Mouse (Mus musculus) left cerebral cortex, postnatal 10 days (tissue): ENCODE measurements around the gene Bex2. TPM values are rescaled to one million over a fixed set of nuclear protein-coding genes. Genes with fewer than 3 reads are reported as not detected.
A peak's percentile ranks its signal among the peaks of the same experiment; 100 is the strongest.

ENCODE experiments used
- DNase-seq, 2 experiments: peaks; one replicate each; pipeline ENCODE4 v3.0.0; 2021 to 2022; ENCODE audit warnings: low spot score in 2 of 2, mixed read lengths in 1 of 2; ENCODE audit errors: extremely low spot score in 1 of 2
- intact Hi-C: fragments of 180-260 bp; cut with DNase I; formaldehyde crosslinking; loops from one replicate; pipeline ENCODE4 v1.15.1; 2025
- total RNA-seq, 2 experiments: library from RNA; stranded (reverse); gene quantifications; 2 replicates each; pipeline ENCODE4 v1.2.3; 2021

The Bex2 gene
- total RNA-seq, result 100 to 1,000 TPM; 440 to 449 TPM

DNA sequence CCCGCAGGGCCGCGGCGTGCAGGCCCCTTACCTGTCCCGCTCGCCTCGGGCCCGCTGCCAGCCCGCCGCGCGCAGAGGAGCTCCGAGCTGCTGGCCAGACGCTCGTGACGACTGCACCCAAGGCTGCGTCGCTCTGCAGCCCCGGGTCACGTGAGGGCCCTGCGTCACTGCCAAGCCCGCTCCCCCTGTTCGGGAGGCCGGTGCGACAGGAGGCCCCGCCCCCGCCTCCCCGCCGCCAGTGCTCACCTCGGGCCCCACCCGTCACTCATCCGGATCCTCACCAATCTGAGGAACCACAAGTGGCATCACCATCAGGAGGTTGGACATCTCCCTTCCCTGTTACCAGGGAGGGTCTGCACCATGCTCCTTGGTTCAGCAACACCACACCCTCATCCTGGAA lies at the start of gene Bex2:
Gene Bex2 (minus strand): TSS at position 217 of the 400 bp plus-strand sequence.
- DNase-seq, result peak in 1 of 2 experiments; percentile 43
- intact Hi-C loops, result loop anchor here (5.0 kb wide), 1 partner anchor 39 kb away; no protein-coding TSS in a partner anchor

DNA sequence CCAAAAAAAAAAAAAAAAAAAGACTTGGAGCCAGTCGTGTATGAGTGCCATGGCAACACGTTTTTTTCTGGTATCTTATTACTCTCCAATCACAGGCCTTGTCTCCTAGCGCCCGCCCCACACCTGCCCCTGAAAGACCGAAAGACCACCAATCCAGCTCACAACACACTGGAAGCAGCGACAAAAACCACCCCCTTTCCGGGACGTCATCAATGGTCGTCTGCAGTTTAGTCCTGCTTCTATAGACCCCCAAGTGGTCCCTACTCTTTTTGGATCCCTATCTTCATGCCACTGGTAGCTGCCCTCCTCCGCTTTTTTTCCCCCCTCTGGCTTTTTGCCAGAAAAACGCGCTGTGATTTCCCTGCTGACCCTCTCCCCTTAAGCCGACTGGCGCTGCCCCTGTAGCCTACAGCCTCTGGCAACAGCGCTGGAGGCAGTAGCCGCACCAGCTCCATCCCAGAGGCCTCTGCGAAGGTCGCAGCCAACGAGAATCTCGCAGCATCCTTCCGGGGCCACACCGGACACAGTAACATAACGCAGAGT lies 47.5 kb upstream of the Bex2 start:
- intact Hi-C loops, result no loop called here
- DNase-seq, result peak; percentile 72 to 75

DNA sequence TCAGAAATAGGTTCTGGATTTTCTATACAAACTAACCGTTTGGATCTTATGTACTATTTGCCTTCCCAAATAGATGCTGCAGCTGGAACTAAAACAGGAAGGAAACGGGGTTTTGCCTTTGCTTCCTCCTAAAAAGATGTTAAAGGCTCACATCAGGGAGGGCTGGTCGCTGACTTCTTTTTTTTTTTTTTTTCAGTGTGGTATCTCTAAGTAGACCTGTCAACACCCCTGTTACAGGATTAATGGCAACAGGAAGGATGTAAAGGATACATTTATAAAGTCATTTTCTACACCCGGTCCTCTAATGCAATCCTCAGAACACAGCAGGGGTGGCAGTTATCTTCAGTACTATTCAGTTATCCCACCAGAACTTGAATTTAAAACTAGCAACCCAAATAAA lies 47.0 kb upstream of the Bex2 start:
- DNase-seq, result no peak
- intact Hi-C loops, result no loop called here

DNA sequence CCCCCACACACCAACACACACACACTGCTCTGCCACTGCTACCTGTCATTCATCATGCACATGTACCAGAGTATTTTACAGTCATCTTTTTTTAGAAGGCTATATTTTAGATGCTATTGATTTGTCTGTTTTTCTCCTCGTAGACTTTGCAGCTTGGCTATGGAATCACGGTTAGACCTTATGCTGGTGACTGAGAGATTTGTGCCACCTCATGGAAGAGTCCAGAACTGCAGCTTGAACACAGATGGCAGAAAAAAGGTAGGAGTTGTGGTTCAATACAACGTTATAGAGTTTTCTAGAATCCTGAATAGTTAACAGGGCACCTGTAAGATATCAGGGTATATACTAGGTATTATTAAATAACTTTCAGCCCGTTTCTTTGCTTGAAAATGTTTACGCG lies 39.9 kb upstream of the Bex2 start:
- intact Hi-C loops, result loop anchor here (2.0 to 5.0 kb wide), 2 partner anchors 41 to 61 kb away; partner anchors contain the start of gene Bex2
- peak; percentile 26 to 42 for DNase-seq

DNA sequence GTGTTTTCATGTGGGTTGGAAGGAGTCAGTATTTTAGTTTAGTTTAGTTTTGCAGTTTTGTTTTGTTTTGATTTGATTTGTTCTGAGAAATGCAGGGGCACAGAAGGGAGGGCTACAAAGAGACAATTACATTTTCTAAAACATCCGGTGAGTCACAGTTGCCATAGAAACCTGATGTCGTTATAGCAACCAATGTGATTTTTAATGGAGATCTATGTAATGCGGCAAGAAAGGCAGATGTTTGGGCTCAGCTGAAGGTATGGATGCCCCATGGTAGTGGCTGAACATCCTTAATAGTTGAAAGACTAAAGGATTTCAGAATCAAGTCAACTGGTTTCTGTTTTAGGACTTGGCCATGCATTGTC lies 36.7 kb upstream of the Bex2 start:
- DNase-seq, result no peak
- intact Hi-C loops, result loop anchor here (5.0 kb wide), 1 partner anchor 37 kb away; the partner anchor contains the start of gene Bex2

DNA sequence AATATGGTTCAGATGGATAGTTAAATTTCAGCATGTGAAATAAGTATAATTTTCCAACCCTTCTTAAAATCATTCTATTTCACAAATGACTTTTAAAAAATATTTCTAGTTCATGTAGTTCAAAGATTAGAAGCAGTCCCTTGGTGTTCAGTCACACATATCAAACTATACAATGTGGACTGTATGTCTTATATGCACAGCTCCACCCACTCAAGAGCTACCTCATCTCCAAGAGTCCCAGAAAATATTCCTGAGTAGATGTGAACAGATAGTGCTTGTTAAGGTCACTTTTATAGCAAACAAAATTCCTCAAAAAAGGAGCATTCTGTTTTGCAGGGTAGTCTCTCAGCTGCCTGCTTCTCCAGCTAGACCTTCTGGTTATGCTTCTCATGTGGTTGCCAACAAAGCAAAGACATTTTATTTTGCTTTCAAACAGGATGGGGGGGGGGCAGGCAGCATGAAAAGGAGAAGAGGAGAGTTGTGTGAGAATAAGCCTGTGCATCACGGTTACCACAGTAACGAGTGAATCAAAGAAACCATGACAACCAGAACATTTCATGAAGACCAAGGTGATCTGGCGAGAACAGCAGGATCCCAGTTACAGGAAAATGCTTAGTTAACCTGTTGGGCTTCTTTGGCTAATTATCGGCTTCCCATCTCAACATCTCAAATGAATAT lies 36.1 kb upstream of the Bex2 start:
- no peak for DNase-seq
- intact Hi-C loops, result no loop called here

DNA sequence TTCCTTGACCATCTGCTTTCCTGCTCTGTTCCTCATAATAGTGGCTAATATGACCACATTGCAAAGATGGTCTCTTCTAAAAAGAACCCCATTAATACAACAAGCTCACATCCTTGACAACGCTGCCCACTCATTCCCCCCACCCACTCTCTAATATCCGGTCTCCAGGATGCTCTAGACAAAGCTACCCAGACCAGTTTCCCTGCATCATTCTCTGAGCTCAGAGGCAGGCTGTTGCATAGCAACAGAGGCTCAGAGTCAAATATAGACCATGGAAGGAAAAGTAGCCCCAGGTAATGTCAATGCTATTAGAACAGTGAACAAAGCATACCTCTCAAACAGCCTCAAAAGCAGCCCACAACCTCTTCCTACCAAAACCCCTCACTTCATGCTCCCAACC lies 26.4 kb upstream of the Bex2 start:
- DNase-seq, result no peak
- intact Hi-C loops, result no loop called here

DNA sequence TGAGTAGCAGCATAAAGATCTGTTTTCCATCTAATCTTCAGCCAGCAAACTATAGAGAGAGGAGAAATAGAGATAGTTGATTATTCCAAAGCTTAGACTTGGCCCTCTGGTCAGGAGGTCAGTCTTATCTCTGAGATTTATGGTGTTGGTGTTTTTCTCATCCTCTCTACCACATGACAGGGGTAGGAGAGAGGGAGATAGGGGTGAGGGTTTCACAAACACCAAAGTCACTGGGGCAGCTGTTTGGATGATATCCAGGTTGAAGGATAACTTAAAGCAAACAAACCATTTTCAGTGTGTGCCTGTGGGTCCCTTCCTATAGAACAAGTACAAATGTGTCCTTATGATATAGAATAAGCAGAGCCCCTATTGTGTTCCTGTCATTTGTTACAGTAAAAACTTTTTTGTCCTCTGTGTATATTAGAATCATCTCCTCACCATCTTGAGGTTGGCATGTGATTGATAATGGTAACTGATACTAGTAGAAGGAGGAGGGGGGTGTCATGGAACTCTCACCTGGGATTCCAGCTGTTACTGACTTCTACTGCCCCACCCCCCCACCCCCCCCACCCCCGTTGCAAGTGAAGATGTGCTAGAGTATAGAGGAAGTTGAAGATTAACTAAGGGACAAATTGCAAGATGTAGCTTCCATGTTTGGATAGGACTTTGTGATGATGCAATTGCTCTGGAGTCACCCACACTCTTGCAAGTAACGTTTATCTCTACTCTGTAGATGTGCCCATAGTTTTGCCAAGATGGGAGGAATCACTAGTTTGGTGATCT lies 24.7 kb upstream of the Bex2 start:
- intact Hi-C loops, result no loop called here
- DNase-seq, result no peak

DNA sequence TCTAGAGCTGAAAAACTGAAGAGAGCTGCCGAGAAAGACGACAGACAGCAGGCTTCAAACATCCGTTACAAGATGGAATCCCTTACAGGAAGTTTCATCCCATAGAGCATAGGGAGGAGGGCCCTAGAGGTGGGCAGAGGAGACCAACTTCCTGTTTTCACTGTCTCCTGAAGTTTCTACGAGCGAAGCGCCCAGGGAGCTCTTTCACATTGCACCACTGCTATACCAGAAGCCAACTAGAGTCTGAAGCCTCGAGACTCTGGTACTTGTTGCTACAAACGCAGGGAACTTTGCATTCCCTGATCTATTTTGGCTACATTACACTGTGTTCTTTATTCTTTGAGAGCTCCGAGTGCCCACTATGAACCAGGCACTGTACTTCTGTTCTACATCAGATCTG lies 17.1 kb upstream of the Bex2 start, which contains the start of gene Nxf3:
Gene Nxf3 (minus strand): TSS at position 101 of the 400 bp plus-strand sequence.
- DNase-seq, result no peak
- intact Hi-C loops, result no loop called here

DNA sequence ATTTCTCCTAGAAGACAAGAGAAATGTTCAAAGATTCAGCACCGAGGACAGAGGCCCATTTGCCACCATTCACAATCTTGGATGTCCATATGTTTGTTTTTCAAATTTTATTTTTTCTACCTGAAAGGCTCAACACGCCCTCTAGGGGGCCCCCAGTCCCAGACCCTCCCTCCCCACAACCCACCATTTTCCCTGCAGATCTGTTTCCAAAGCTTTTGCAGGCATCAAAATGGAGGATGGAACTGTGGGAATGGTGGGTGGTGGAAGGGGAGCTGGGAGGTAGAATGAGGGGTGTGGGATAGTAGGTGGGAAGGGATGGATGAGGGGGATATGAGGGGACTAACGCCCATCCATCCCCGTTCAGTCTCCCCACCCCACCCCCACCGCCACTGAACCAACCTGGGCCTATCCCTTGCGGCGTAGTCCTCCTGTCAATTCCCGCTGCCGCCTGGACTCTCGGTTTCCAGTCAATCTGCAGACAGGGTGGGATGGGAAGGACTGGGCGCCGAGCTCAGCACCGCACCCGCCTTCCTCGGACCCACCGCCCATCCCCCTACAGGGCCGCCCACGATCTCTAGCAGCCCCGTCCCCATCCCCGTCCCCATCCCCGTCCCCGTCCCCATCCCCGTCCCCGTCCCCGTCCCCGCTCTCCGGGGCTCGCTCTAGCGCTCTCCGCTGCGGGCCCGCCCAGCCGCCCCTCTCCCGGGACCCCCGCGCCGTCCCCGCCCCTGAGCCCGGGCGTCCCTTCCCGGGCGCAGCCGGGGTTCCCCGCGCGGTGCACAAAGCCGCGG lies 640 bp downstream of the Bex2 start:
- intact Hi-C loops, result loop anchor here (5.0 kb wide), 1 partner anchor 40 kb away; no protein-coding TSS in a partner anchor
- DNase-seq, result peak; percentile 6 to 23

DNA sequence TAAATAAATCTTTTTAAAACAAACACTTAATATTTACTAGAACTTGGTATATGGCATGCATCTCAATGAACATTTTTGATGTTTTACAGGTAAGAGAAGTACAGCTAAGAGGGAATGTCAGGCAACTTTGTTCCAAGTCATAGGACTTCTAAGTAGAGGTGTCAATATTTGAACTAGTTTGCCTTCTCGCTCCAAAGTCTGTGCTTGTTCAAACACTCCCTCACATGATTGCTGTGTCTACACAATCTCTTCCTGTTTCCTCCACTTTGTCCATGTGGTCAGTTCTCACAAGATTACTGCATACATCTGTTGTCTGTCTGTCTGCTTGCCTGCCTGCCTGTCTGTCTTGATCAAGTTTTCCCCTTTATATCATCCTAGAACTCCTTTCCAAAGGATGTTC lies 7.3 kb downstream of the Bex2 start:
- intact Hi-C loops, result no loop called here
- DNase-seq, result no peak

DNA sequence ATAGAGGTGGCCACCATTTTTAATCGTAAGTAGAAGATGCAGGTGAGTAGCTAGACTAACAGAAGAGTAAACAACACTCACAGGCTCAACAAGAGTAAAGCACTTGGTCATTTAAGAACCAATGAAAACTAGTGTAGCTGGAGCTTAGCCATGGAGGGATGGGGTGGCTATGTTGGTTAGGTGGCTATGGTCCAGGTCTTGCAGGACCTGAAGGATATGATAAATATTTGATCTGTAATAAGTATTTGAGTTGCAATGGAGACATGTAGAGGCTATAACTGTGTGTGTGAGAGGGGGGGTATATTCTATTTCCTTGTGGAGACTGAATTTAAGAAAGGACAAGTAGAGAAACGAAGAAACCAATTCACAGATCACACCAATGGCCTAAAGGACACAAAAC lies 16.8 kb downstream of the Bex2 start:
- no peak for DNase-seq
- intact Hi-C loops, result no loop called here

DNA sequence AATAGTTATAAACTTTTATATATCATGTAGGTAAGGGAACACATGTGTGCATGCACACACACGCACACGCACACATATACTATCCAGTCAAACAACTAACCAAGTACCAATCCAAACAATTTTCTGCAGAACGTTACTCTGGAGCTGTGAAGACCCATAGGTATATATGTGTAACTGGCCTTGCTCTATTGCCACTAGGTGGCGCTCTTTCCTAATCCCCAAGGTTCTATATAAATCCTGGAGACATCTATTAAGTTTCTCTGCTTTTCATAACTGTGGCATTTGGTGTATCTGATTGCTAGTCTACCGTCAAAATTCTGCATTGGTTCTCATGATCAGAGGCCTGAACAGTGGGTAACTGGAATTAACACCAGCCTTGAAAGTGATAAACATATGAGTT lies 20.5 kb downstream of the Bex2 start:
- intact Hi-C loops, result loop anchor here (2.0 kb wide), 1 partner anchor 61 kb away; no protein-coding TSS in a partner anchor
- DNase-seq, result peak; percentile 43 to 65

DNA sequence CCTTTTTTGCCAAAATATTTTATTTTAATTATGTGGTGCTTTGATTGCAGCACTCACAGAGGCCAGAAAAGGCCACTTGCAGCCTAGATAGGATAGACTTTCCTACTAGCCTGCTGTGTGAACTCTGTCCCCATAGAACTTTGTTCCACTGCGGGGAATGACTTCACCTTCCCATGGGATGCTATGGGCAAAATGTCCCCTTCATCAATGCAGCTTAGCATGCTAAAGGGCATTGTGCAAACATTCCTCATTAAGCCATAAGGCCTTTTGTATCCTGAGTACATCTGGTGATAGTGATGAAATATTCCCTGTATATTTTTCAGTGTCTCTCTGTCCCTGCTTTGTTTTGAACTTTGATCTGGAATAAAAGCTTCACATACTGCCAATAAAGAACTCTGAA lies 24.3 kb downstream of the Bex2 start:
- DNase-seq, result no peak
- intact Hi-C loops, result no loop called here

DNA sequence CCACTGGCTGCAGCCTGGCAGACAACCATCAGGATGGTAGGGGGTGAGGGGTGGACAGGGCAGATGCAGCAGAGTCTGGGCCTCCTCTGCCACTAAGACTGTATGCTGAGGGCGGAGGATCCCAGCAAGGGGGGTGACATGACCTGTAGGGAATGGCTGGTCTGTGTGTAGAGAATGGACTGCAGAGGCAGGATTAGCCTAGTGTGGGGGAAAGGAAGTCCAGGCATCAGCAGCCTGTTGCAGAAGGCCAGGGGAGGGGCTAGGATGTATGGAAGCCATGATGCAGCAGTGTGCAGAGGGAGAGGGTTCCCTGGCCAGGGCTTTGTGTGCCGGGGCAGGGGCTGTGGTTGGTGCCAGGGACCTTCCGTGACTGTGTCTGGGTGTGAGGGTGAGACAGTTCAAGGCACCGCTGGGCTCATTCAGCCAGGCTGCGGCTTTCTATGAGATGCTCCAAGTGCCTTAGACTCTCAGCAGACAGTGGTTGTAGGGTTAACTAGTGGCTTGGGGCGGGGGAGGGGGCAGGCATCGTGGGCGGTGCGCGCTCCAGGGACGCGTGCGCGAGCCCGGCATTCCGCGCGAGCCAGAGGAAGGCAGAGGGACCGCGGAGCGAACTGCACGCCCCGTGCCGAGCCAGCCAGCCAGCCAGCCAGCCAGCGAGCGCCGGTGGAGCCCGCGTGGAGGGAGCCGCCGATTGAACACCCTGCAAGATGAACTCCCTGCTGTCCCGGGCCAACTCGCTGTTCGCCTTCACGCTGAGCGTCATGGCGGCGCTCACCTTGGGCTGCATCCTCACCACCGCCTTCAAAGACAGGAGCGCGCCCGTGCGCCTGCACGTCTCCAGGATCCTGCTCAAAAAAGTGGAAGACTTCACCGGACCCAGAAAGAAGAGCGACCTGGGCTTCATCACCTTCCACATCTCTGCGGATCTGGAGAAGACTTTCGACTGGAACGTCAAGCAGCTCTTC lies 35.0 kb downstream of the Bex2 start, which contains the start of gene Arxes1:
Gene Arxes1 (plus strand): TSS at position 569 of the 965 bp plus-strand sequence.
- DNase-seq, result peak in 1 of 2 experiments; percentile 26
- intact Hi-C loops, result loop anchor here (5.0 kb wide), 1 partner anchor 36 kb away; no protein-coding TSS in a partner anchor

DNA sequence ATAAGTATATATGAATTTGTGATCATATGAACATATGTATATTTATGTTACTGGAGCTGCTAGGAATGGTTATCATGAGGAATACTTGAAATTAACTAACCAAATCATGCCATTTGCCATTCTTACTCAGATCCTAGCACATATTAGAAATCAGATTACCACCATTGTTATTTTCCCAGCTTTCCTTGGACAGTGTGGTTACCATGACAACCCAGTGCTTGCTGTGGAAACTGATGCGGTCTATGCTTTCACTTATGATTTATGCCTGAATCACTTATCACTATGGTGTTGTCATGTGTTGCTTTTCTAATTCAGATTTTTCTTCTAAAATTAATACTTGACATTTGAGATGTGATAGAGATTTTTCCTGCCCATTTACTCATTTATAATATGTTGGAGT lies 37.7 kb downstream of the Bex2 start:
- intact Hi-C loops, result loop anchor here (5.0 kb wide), 1 partner anchor 33 kb away; no protein-coding TSS in a partner anchor
- DNase-seq, result no peak
